Mouse (Mus musculus): ENCODE data around the gene Cmtr1. TPM values are rescaled to one million over a fixed set of nuclear protein-coding genes. Genes with fewer than 3 reads are reported as not detected.
"Not testable (repeated sequence)": the region's sequence is repeated elsewhere in the genome, so short reads cannot be mapped to it uniquely, and the experiment has no call there.

The Cmtr1 gene
- polyA plus RNA-seq, 1 experiment = 23.8 TPM

GRCm38 (mm10) chr17:29712565-29712964 is 52.2 kb downstream of the Cmtr1 start:
- peaks cover 4% of the 10 kb centered on the region for H3K4me1 ChIP-seq (ENCODE audit: control insufficient read depth, insufficient read depth, low read length)
- TF ChIP-seq POLR2A (IDR thresholded peaks at IDR 0.05; ENCODE audit: control insufficient read depth, low read depth, low read length) = no peak
- no peak for TF ChIP-seq CTCF (IDR thresholded peaks at IDR 0.05; ENCODE audit: control insufficient read depth, insufficient read depth, insufficient replicate concordance, low read depth, low read length)
- no peaks in the 10 kb centered on the region for H3K27me3 ChIP-seq (ENCODE audit: control insufficient read depth, insufficient read depth, low read length)
- H3K36me3 ChIP-seq (ENCODE audit: control insufficient read depth, insufficient read depth, low read length) = no peaks in the 10 kb centered on the region
- no peak overlapping the region for H3K4me3 ChIP-seq (ENCODE audit: control insufficient read depth, low read depth, low read length)
- no peak overlapping the region for H3K27ac ChIP-seq (ENCODE audit: control insufficient read depth, insufficient read depth, low read depth, low read length)

GRCm38 (mm10) chr17:29713734-29714133 is 53.3 kb downstream of the Cmtr1 start:
- H3K4me1 ChIP-seq (ENCODE audit: control insufficient read depth, insufficient read depth, low read length); H3K27ac ChIP-seq (ENCODE audit: control insufficient read depth, insufficient read depth, low read depth, low read length); H3K27me3 ChIP-seq (ENCODE audit: control insufficient read depth, insufficient read depth, low read length); H3K36me3 ChIP-seq (ENCODE audit: control insufficient read depth, insufficient read depth, low read length); H3K4me3 ChIP-seq (ENCODE audit: control insufficient read depth, low read depth, low read length): not testable (repeated sequence)

GRCm38 (mm10) chr17:29716732-29717445 is 56.5 kb downstream of the Cmtr1 start, which contains the start of gene Ccdc167:
TSS of gene Ccdc167 (minus strand) at chr17:29717044.
- peaks cover 4% of the 10 kb centered on the region; the same call in 1 of the 2 replicates for H3K4me1 ChIP-seq (ENCODE audit: control insufficient read depth, insufficient read depth, low read length)
- peak; percentile 71 for TF ChIP-seq POLR2A (IDR thresholded peaks at IDR 0.05; ENCODE audit: control insufficient read depth, low read depth, low read length)
- TF ChIP-seq CTCF (IDR thresholded peaks at IDR 0.05; ENCODE audit: control insufficient read depth, insufficient read depth, insufficient replicate concordance, low read depth, low read length) = no peak
- H3K36me3 ChIP-seq (ENCODE audit: control insufficient read depth, insufficient read depth, low read length) = no peaks in the 10 kb centered on the region
- H3K27ac ChIP-seq (ENCODE audit: control insufficient read depth, insufficient read depth, low read depth, low read length) = peak within 1 kb of the TSS; percentile 80
- H3K4me3 ChIP-seq (ENCODE audit: control insufficient read depth, low read depth, low read length) = peak within 1 kb of the TSS; percentile 98
- no peaks in the 10 kb centered on the region for H3K27me3 ChIP-seq (ENCODE audit: control insufficient read depth, insufficient read depth, low read length)

GRCm38 (mm10) chr17:29718660-29719059 is 58.3 kb downstream of the Cmtr1 start:
- Histone ChIP-seq H3K27ac (ENCODE audit: control insufficient read depth, insufficient read depth, low read depth, low read length) (no peak overlapping the region), H3K4me1 (ENCODE audit: control insufficient read depth, insufficient read depth, low read length) (peaks cover 4% of the 10 kb centered on the region; the same call in 1 of the 2 replicates), H3K27me3 (ENCODE audit: control insufficient read depth, insufficient read depth, low read length) (no peaks in the 10 kb centered on the region), H3K36me3 (ENCODE audit: control insufficient read depth, insufficient read depth, low read length) (no peaks in the 10 kb centered on the region), H3K4me3 (ENCODE audit: control insufficient read depth, low read depth, low read length) (no peak overlapping the region)
- TF ChIP-seq POLR2A (IDR thresholded peaks at IDR 0.05; ENCODE audit: control insufficient read depth, low read depth, low read length) (no peak), CTCF (IDR thresholded peaks at IDR 0.05; ENCODE audit: control insufficient read depth, insufficient read depth, insufficient replicate concordance, low read depth, low read length) (no peak)

GRCm38 (mm10) chr17:29719628-29720575 is 59.5 kb downstream of the Cmtr1 start:
- Histone ChIP-seq H3K27me3 (ENCODE audit: control insufficient read depth, insufficient read depth, low read length) (no peaks in the 10 kb centered on the region), H3K4me3 (ENCODE audit: control insufficient read depth, low read depth, low read length) (no peak overlapping the region), H3K4me1 (ENCODE audit: control insufficient read depth, insufficient read depth, low read length) (peaks cover 4% of the 10 kb centered on the region; the same call in 1 of the 2 replicates), H3K36me3 (ENCODE audit: control insufficient read depth, insufficient read depth, low read length) (no peaks in the 10 kb centered on the region), H3K27ac (ENCODE audit: control insufficient read depth, insufficient read depth, low read depth, low read length) (no peak overlapping the region)
- TF ChIP-seq POLR2A (IDR thresholded peaks at IDR 0.05; ENCODE audit: control insufficient read depth, low read depth, low read length) (no peak), CTCF (IDR thresholded peaks at IDR 0.05; ENCODE audit: control insufficient read depth, insufficient read depth, insufficient replicate concordance, low read depth, low read length) (no peak)

- no peak overlapping the region for H3K4me3 ChIP-seq (ENCODE audit: control insufficient read depth, low read depth, low read length)
- TF ChIP-seq POLR2A (IDR thresholded peaks at IDR 0.05; ENCODE audit: control insufficient read depth, low read depth, low read length) = no peak
- TF ChIP-seq CTCF (IDR thresholded peaks at IDR 0.05; ENCODE audit: control insufficient read depth, insufficient read depth, insufficient replicate concordance, low read depth, low read length) = no peak
- no peaks in the 10 kb centered on the region for H3K27me3 ChIP-seq (ENCODE audit: control insufficient read depth, insufficient read depth, low read length)
- peaks cover 4% of the 10 kb centered on the region; the same call in 1 of the 2 replicates for H3K4me1 ChIP-seq (ENCODE audit: control insufficient read depth, insufficient read depth, low read length)
- H3K27ac ChIP-seq (ENCODE audit: control insufficient read depth, insufficient read depth, low read depth, low read length) = no peak overlapping the region
- no peaks in the 10 kb centered on the region for H3K36me3 ChIP-seq (ENCODE audit: control insufficient read depth, insufficient read depth, low read length)
These were observed 60.5 kb downstream of the Cmtr1 start for GRCm38 (mm10) chr17:29720755-29721365.

- Histone ChIP-seq H3K27ac (ENCODE audit: control insufficient read depth, insufficient read depth, low read depth, low read length) (no peak overlapping the region), H3K36me3 (ENCODE audit: control insufficient read depth, insufficient read depth, low read length) (no peaks in the 10 kb centered on the region), H3K27me3 (ENCODE audit: control insufficient read depth, insufficient read depth, low read length) (no peaks in the 10 kb centered on the region), H3K4me1 (ENCODE audit: control insufficient read depth, insufficient read depth, low read length) (no peaks in the 10 kb centered on the region), H3K4me3 (ENCODE audit: control insufficient read depth, low read depth, low read length) (no peak overlapping the region)
- TF ChIP-seq CTCF (IDR thresholded peaks at IDR 0.05; ENCODE audit: control insufficient read depth, insufficient read depth, insufficient replicate concordance, low read depth, low read length) (no peak), POLR2A (IDR thresholded peaks at IDR 0.05; ENCODE audit: control insufficient read depth, low read depth, low read length) (no peak)
These were observed 64.2 kb downstream of the Cmtr1 start for GRCm38 (mm10) chr17:29724610-29725009.

Measured in testis, adult 2 months (tissue).